Mouse (Mus musculus) left cerebral cortex, postnatal 14 days (tissue): ENCODE measurements at regions not wholly inside any gene's neighbourhood (a gene's known extent, or its start where the extent isn't known, plus 50 kb on each side); places are given as distances from the start of the nearest gene placed in this dataset.

Source experiments
- DNase-seq, 2 experiments: peaks; one replicate each; pipeline ENCODE4 v3.0.0; 2021 to 2022; ENCODE audit warnings: low spot score in 2 of 2, mixed read lengths in 1 of 2
- intact Hi-C: fragments of 180-260 bp; cut with DNase I; formaldehyde crosslinking; loops from one replicate; pipeline ENCODE4 v1.15.1; 2025

- DNase-seq, result no peak
- intact Hi-C loops, result no loop called here
These were observed 125.2 kb upstream of the Syt6 start for GRCm38 (mm10) chr3:103449851-103450250.

- DNase-seq, result no peak
- intact Hi-C loops, result no loop called here
These were observed 123.1 kb upstream of the Syt6 start for GRCm38 (mm10) chr3:103451971-103452370.

GRCm38 (mm10) chr3:103463760-103464159 lies 111.3 kb upstream of the Syt6 start:
- intact Hi-C loops, result no loop called here
- DNase-seq, result no peak

GRCm38 (mm10) chr3:103464181-103464580 lies 110.8 kb upstream of the Syt6 start:
- DNase-seq, result no peak
- intact Hi-C loops, result no loop called here

GRCm38 (mm10) chr3:103464729-103465128 lies 110.3 kb upstream of the Syt6 start:
- DNase-seq, result no peak
- intact Hi-C loops, result no loop called here

GRCm38 (mm10) chr3:103465132-103465690 lies 109.8 kb upstream of the Syt6 start:
- intact Hi-C loops, result no loop called here
- DNase-seq, result no peak

GRCm38 (mm10) chr3:103465948-103466347 lies 109.1 kb upstream of the Syt6 start:
- no peak for DNase-seq
- intact Hi-C loops, result no loop called here

- intact Hi-C loops, result no loop called here
- DNase-seq, result no peak
These were observed 104.2 kb upstream of the Syt6 start for GRCm38 (mm10) chr3:103470586-103471400.

- no peak for DNase-seq
- intact Hi-C loops, result no loop called here
These were observed 102.4 kb upstream of the Syt6 start for GRCm38 (mm10) chr3:103472598-103472997.

- intact Hi-C loops, result no loop called here
- no peak for DNase-seq
These were observed 101.7 kb upstream of the Syt6 start for GRCm38 (mm10) chr3:103473336-103473735.

GRCm38 (mm10) chr3:103479845-103480543 lies 95.0 kb upstream of the Syt6 start:
- intact Hi-C loops, result no loop called here
- no peak for DNase-seq

GRCm38 (mm10) chr3:103480676-103481075 lies 94.4 kb upstream of the Syt6 start:
- DNase-seq, result no peak
- intact Hi-C loops, result no loop called here

- DNase-seq, result no peak
- intact Hi-C loops, result no loop called here
These were observed 91.7 kb upstream of the Syt6 start for GRCm38 (mm10) chr3:103483316-103483715.

GRCm38 (mm10) chr3:103483762-103484161 lies 91.3 kb upstream of the Syt6 start:
- intact Hi-C loops, result no loop called here
- DNase-seq, result no peak

GRCm38 (mm10) chr3:103489786-103490185 lies 85.2 kb upstream of the Syt6 start:
- intact Hi-C loops, result no loop called here
- no peak for DNase-seq

GRCm38 (mm10) chr3:103490966-103491365 lies 84.1 kb upstream of the Syt6 start:
- intact Hi-C loops, result no loop called here
- DNase-seq, result no peak

- intact Hi-C loops, result no loop called here
- DNase-seq, result no peak
These were observed 82.8 kb upstream of the Syt6 start for GRCm38 (mm10) chr3:103492211-103492610.

GRCm38 (mm10) chr3:103493623-103494022 lies 81.4 kb upstream of the Syt6 start:
- intact Hi-C loops, result no loop called here
- no peak for DNase-seq

- DNase-seq, result no peak
- intact Hi-C loops, result no loop called here
These were observed 81.0 kb upstream of the Syt6 start for GRCm38 (mm10) chr3:103494043-103494442.

- peak in 1 of 2 experiments; percentile 45 for DNase-seq
- intact Hi-C loops, result no loop called here
These were observed 78.9 kb upstream of the Syt6 start for GRCm38 (mm10) chr3:103496083-103496482.

- intact Hi-C loops, result no loop called here
These were observed 78.3 kb upstream of the Syt6 start for GRCm38 (mm10) chr3:103496683-103497082.

More at GRCm38 (mm10) chr3:103496683-103497082, 78.3 kb upstream of the Syt6 start:
- no peak for DNase-seq
